Mouse (Mus musculus) heart, adult 2 months (tissue): ENCODE measurements around the gene Tmem132e.

ENCODE experiments used
- CTCF ChIP-seq: fragments of 200-600 bp; IDR thresholded peaks from 2 replicates; pipeline ENCODE4 v1.8.1; 2022; ENCODE audit warnings: antibody characterized with exemption, mild to moderate bottlenecking, moderate library complexity
- EP300 ChIP-seq: fragments of 200-500 bp; IDR thresholded peaks from 2 replicates; pipeline ENCODE4 v1.6.1; 2011; ENCODE audit warnings: low read depth, low read length, control low read depth; ENCODE audit not compliant: insufficient read depth
- POLR2A ChIP-seq: fragments of 200-500 bp; IDR thresholded peaks from 2 replicates; pipeline ENCODE4 v1.6.1; 2011; ENCODE audit warnings: mild to moderate bottlenecking, low read depth, low read length, control low read depth; ENCODE audit not compliant: insufficient read depth

GRCm38 (mm10) chr11:82406358-82407221, 17.9 kb downstream of the Tmem132e start:
- no peak for TF ChIP-seq CTCF
- no peak for TF ChIP-seq POLR2A
- TF ChIP-seq EP300 = no peak
